Mouse (Mus musculus): ENCODE measurements around the gene Tbk1. TPM values are rescaled to one million over a fixed set of nuclear protein-coding genes. Genes with fewer than 3 reads are reported as not detected.

Gene Tbk1
- total RNA-seq, 2 experiments from 2014 or later: 38.2 to 41.2 TPM

DNA sequence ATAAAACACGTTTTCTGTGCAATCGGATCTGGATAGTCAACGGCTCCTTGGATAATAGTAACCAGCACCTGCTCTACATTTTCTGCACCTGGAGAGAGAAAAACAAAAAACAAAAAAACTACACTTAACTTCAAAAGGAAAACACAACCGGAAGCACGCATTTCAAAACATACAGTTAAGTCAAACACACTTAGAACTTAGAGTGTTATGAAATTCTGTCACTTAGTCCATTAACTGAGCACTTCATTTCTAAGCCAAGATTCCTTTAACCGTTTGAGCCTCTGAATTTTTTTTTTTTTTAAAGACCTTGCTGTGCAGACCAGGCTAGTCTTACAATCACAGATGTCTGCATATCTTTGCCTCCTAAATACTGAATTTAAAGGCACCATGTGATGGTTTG lies 14.7 kb upstream of the Tbk1 start:
- no peak for DNase-seq (ENCODE audit: extremely low spot score in 1 of 2, low spot score in 2 of 2)
- intact Hi-C loops (cut with DNase I): no loop called here

DNA sequence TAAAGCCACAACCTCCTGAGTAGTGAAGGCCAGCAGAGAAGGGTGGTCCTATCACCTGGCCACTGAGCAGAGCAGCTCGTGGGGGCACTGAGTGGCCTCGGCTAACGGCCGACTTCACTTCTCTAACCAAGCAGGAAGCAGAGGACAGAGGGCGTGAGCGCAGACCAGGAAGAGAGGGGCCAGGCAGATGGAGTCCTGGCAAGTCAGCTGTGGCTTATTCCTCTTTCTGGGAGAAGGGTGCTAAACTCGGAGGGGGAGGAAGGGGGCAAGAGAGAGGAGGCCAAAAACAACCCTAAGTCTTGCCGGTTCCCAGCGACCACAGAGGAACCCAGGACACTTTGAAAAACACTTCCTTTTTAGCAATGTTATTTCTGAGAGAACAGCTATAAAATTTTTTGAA lies 10.0 kb upstream of the Tbk1 start:
- intact Hi-C loops (cut with DNase I): no loop called here
- DNase-seq (ENCODE audit: extremely low spot score in 1 of 2, low spot score in 2 of 2): peak in 1 of 2 experiments; percentile 47

DNA sequence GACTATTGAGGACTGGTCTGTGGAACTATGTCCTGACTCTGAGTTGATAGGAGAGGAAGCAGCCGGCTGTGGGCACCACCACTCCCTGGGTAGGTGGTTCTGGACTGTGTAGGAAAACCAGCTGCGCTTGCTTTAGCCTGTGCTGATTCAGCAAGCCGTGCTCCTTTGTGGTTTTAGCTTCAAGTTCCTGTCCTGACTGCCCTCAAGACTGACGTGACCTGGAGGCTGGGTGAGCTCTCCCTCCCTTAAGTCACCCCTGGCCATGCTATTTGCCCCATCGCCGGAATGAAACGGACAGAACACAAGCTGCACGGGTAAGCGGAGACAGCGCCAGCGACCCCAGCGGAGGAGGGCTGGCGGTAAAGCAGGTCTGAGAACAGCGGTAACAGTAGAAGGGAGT lies 4.5 kb upstream of the Tbk1 start:
- intact Hi-C loops (cut with DNase I): no loop called here
- peak in 1 of 2 experiments; percentile 48 for DNase-seq (ENCODE audit: extremely low spot score in 1 of 2, low spot score in 2 of 2)

DNA sequence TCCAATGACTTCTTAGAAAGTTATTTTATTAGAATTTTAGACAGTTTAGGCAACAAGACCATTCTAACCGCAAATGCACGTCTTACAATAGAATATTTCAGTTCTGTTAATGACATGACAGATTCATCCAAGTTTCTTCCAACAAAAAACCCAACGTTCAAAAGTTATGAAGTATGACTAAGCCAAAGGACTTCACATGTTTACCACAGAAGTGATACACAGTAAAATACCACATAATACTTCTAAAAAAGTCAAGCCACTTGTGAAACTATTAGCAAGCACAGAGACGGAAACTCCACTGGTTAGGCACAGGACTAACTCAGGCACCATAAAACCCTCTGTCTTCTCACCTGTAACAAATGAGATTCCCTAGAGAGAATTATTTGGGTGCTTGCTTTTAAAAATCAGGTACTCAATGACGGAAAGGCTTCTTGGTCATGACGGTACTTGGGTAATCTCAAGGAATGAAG lies 819 bp upstream of the Tbk1 start:
- DNase-seq (ENCODE audit: extremely low spot score in 1 of 2, low spot score in 2 of 2): no peak
- intact Hi-C loops (cut with DNase I): no loop called here

DNA sequence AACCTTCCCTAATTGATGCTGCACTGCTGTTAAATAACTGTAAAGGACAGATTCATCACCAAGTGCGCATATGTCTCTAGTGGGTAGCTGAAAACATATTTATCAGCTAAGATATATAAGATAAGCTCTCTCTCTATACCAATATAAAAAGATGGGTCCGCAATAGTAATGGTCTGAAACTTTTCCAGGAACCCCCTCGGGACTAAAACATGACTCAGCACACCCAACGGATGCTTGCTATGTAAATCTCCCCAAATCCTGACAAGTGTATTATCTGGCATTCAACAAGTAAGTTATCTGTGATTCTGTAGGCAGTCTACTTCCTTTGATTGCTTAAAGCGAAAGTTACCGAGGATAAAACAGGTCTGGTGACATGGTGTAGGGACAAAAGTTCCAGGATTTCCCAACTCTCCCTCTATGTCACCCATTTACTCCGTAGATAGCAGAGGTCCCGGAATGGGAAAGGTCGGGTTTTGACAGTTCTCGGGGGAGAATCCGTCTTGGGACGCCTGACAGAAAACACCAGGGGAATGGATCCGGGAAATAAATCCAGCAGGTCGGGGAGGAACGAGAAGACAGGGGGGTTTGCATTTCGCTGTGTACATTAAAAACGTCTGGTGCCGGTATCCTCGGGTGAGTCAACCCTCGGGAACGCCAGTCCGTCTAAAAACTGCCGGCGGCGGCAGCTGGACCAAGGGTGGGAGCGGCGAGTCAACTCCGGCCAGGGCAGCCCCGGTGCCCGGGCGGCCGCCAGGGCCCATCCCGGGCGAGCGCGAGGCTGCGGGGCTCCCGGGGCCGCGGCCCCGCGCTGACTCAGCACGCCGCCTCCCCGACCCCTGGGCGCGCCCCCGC lies 570 bp downstream of the Tbk1 start:
- intact Hi-C loops (cut with DNase I): no loop called here
- no peak for DNase-seq (ENCODE audit: extremely low spot score in 1 of 2, low spot score in 2 of 2)

DNA sequence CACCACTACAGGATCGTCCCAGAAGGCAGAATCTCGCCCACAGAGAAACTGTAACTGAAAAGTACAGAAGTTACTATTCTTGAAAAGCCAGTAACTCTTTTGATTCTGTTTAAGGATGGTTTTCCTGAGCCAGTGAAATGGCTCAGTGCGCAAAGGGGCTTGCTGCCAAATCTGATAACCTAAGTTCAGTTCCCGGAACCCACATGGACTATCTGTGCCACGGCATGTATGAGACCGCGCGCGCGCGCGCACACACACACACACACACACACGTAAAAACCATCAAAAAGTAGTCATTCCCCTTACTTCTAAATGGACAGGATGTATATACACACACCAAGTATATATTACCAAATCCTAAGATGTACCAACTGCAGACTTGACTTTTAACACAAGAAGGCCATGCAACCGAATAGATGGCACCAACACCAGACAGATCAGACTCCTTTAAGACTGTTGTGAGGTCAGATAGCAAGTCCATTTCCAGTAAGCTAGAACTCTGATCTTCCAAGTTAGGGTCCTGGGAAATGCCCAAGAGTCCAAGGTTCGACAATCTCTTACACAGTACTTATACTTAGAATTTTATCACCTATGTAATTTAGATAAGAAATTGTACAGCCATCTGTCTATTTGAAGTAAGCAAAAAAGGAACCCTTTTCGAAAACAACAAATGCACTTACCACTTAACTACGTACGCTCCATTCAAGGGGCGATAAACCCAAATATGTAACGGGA lies 1.4 kb downstream of the Tbk1 start:
- DNase-seq (ENCODE audit: extremely low spot score in 1 of 2, low spot score in 2 of 2): no peak
- intact Hi-C loops (cut with DNase I): no loop called here

DNA sequence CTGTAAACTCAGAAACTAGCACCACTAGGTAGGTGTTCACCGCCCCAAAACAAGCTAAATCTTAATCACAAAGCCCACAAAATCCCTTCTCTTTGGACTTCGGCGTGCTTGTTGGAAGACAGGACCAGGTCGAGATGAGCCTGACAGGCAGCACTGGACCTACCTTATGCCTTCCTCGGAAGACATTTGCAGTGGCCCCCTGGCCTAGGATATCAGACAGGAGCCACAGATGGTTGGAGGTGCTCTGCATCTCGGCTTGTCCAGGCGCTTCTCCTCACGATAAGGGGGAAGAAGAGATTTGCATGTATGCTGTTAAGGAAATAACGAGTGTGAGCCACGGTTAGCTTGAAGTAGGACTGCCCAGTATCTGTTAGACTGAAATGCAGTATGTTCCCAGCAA lies 2.6 kb downstream of the Tbk1 start:
- intact Hi-C loops (cut with DNase I): no loop called here
- DNase-seq (ENCODE audit: extremely low spot score in 1 of 2, low spot score in 2 of 2): no peak

DNA sequence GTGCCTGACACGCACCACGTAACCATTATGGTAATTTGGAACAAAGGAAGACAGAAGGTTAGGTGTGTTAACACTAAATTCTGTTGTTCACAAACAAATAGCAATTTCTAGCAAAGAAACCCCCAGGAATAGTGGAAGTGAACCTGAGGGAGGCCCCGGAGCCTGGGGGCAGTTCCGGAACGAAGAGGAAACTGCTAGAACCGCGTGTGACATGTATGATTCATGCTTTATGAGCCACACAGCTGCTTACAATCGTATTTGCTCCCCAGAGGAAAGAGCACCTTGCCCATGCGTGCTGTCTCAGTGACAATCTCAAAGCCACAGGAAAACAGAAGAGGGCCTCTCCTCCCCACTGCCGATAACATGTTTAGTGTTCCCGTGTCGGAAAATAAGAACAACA lies 3.6 kb downstream of the Tbk1 start:
- DNase-seq (ENCODE audit: extremely low spot score in 1 of 2, low spot score in 2 of 2): no peak
- intact Hi-C loops (cut with DNase I): no loop called here

DNA sequence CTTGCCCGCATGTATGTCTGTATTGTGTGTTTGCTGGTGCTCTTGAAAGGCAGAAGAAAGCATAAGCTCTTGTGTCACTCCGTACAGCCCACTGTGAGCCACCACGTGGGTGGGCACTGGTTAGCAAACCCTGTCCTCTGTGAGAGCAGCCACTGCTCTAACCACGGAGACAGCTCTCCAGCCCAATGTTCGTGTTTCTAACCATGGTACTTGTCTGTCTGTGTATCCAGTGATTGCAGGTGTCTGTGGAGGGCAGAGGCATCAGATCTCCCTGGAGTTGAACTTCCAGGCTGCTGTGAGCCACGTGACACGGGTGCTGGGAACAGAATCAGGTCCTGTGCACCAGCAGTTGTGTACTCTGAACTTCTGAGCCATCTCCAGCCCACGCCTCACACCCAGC lies 4.3 kb downstream of the Tbk1 start:
- DNase-seq (ENCODE audit: extremely low spot score in 1 of 2, low spot score in 2 of 2): no peak
- intact Hi-C loops (cut with DNase I): no loop called here

DNA sequence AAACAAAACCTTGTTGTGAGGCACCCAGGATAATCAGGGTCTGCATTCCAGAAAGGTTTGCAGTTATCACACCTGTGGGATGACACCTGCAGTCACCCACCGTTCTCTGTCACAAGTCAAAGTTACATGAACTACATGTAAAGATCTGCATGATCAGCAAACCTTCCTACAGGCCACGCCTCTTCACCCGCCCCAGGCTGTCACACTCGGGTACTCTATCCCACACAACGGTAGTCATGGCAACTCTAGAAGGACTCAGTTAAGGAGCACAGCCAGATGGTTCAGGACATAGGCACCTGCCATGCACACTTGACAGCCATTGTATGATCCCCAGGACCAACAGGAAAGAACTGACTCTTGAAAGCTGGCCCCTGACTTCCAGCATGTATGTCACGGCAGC lies 5.2 kb downstream of the Tbk1 start:
- intact Hi-C loops (cut with DNase I): no loop called here
- DNase-seq (ENCODE audit: extremely low spot score in 1 of 2, low spot score in 2 of 2): no peak

DNA sequence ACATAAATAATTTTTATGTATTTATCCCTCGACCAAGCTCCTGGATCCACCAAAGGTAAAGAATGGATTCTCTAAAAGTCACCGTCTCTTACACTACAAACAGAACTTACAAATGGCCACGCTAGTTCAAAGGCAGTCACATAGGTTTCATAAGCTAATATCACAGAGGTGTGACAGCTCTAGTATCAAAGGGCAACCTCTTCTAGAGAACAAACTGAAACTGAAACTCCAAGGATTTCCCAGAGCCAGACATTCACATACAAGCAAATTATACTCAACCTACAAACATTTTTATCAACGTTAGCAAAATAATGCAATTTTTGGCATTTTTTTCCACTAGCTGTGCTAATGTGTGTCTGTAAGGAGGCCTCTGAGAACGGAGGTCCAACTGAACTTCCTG lies 6.2 kb downstream of the Tbk1 start:
- DNase-seq (ENCODE audit: extremely low spot score in 1 of 2, low spot score in 2 of 2): no peak
- intact Hi-C loops (cut with DNase I): no loop called here

DNA sequence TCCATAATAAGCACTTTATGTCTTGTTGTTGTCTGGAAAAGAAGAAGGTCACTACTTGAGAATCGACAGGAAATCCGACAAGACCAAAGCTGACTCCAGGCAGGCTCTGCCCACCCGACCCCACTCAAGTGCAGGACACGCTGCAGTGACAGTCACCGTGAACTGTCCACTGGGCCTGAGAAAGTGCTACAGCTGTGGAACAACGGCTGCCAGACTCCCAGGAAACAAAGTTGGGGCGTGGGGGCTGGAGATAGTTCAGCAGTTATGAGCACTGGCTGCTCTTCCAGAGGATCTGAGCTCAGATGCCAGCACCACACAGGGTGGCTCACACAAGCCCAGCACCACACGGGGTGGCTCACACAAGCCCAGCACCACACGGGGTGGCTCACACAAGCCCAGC lies 10.2 kb downstream of the Tbk1 start:
- intact Hi-C loops (cut with DNase I): no loop called here
- no peak for DNase-seq (ENCODE audit: extremely low spot score in 1 of 2, low spot score in 2 of 2)

DNA sequence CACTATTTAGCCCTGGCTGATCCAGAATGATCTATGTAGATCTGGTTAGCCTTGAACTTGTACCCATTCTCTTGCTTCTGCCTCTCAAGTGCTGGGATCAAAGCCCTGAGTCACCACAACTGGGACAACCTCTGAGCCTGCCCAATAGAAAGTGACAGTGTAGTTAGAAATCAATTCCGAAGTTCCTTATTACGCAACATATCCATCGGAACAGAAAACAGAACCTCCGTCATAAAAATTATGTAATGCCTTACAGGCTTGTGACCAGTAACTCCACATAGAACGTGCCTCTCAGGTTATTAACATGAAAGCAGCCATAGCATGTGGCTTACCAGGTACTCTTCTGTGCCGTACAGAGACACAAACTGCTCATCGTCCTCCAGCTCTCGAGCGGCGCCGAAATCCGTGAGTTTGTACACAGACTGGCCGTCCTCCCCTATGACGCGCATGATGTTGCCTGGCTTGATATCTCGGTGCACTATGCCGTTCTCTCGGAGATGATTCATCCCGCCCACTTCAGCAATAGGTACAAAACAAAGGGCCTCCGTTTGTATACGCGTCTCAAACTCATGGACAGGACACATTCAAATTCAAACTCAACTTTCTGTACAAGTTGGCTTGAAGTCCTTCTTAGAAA lies 15.0 kb downstream of the Tbk1 start:
- DNase-seq (ENCODE audit: extremely low spot score in 1 of 2, low spot score in 2 of 2): no peak
- intact Hi-C loops (cut with DNase I): no loop called here

DNA sequence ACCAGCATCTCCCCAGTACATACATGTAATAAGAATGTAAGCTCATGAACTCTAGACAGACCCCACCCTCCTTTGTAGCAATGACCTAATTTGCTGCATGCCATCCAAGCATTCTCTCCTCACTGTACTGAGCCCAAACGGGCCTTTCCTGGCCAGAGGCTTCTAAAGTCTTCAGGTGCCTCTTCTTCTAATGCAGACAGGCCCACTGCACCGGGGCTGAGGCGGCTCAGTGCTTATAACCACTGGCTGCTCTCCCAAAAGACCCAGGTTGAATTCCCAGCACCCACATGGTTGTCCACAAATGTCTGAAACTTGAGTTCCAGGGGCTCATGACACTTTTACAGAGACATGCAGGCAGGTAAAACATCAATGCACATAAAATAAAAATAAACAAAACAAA lies 15.6 kb downstream of the Tbk1 start:
- DNase-seq (ENCODE audit: extremely low spot score in 1 of 2, low spot score in 2 of 2): no peak
- intact Hi-C loops (cut with DNase I): no loop called here

DNA sequence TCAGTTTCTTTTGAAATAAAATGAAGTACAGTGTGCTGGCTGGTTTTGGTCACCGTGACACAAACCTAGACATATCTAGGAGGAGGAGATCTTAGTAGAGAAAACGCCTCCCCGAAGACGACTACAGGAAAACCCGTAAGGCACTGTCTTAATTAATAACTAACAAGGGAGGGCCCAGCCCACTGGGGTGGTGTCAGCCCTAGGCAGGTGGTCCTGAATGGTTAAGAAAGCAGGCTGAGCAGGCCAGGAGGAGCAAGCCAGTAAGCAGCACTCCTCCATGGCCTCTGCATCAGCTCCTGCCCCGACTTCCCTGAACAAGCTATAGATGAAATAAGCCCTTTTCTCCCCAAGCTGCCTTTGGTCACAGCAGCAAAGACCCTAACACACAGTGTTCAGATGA lies 16.8 kb downstream of the Tbk1 start:
- DNase-seq (ENCODE audit: extremely low spot score in 1 of 2, low spot score in 2 of 2): no peak

DNA sequence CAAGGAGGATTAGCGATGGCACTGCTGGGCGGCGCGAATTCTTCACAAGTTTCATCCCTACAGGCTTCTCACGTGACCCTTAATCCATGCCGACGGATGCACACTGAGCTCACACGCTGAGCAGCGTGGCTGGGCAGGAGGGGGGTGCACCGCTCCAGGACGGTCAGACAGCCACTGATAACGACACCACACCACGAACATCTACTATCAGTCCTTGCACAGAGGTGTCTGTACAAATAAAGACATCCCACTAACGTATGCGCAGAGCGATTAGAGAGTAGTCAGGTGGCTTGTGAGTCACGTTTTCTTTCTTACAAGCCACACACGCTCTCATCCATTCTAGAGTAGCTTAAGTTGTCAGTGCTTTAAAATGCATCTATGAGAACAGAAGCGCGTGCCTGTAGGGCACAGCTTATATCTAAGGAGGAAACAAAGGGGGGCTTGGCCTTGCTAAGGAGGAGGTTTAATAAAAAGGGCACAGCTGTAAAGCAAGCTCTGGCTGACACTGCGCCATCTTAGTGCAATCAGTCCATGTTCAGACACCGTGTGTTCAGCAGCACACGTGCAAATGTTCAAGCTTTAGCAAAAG lies 17.5 kb downstream of the Tbk1 start:
- no peak for DNase-seq (ENCODE audit: extremely low spot score in 1 of 2, low spot score in 2 of 2)
- intact Hi-C loops (cut with DNase I): no loop called here

More for the DNA sequence above, 16.8 kb downstream of the Tbk1 start:
- intact Hi-C loops (cut with DNase I): no loop called here

DNA sequence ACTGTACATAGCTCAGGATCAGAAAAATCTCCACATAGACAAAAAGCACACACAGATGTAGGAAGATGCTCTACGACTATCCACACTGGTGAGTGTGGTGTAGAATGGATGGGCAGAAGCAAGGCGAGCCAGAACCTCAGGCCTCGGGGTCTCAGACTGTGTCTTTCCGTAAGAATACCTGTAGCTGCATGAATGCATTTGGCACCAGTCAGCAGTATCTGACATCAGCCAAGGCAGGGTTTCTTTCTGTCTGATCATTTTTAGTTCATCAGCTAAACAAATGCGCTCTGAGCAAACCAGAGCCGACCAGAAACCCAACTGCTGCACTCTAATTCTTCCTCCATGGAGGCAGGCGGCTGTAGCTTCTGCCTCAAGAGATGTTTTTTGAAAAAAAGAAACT lies 18.1 kb downstream of the Tbk1 start:
- intact Hi-C loops (cut with DNase I): no loop called here
- no peak for DNase-seq (ENCODE audit: extremely low spot score in 1 of 2, low spot score in 2 of 2)

DNA sequence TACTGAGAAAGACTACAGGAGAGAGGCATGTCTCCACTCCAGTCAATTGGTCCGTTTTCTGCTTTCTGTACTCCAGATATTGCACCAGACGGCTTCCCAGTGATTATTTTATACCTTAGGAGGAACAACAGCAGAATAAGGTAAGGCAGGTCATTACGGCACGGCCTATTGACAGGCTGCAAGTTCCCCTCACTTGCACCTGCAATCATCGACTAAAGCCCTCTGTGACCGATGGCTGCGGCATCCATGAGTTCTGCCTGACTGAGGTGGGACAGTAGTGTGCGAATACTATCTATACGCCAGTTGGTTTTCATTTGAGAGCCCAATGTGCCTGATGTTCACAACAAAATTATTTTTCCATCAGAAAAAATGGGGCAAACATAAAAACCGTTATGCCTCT lies 18.6 kb downstream of the Tbk1 start:
- no peak for DNase-seq (ENCODE audit: extremely low spot score in 1 of 2, low spot score in 2 of 2)
- intact Hi-C loops (cut with DNase I): no loop called here

DNA sequence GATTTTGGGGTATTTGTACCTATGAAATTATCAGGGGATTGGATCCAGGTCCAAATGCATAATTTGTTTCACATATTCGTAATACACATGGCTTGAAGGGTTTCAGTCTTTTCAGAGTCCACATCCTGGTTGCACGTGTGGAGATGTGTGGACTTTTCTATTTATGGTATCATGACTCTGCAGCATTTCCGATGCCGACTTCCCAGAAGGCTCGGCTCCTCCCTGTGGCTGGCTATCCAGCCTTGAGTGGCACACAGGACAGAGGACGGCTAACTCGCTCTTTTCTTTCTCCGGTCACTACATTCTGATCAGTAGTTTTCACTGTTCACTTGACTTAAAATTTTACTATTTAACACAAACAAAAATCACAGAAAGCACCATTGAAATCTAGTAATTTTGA lies 22.1 kb downstream of the Tbk1 start:
- intact Hi-C loops (cut with DNase I): no loop called here
- no peak for DNase-seq (ENCODE audit: extremely low spot score in 1 of 2, low spot score in 2 of 2)

DNA sequence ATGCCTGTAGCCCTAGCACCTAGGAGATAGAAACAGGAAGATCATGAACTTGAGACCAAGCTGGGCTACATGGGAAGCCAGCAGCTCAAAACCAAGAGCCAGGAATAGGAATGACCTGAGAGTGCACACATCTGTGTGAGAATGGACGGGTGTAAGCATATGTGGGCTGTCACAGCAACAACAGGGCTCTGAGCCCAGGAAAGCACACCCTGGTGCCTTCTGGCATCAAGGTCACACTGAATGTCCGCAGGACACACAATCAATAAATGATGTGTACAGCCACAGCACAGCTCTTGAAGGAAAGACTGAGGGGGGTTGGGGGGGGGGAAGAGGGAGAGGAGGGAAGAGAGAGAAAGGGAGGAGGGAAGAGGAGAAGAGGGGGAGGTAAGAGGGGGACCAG lies 28.4 kb downstream of the Tbk1 start:
- no peak for DNase-seq (ENCODE audit: extremely low spot score in 1 of 2, low spot score in 2 of 2)
- intact Hi-C loops (cut with DNase I): no loop called here
